Mouse (Mus musculus): ENCODE results near the gene Slc16a14.
"Not testable (repeated sequence)": the region's sequence is repeated elsewhere in the genome, so short reads cannot be mapped to it uniquely, and the experiment has no call there.

Slc16a14 gene

DNA sequence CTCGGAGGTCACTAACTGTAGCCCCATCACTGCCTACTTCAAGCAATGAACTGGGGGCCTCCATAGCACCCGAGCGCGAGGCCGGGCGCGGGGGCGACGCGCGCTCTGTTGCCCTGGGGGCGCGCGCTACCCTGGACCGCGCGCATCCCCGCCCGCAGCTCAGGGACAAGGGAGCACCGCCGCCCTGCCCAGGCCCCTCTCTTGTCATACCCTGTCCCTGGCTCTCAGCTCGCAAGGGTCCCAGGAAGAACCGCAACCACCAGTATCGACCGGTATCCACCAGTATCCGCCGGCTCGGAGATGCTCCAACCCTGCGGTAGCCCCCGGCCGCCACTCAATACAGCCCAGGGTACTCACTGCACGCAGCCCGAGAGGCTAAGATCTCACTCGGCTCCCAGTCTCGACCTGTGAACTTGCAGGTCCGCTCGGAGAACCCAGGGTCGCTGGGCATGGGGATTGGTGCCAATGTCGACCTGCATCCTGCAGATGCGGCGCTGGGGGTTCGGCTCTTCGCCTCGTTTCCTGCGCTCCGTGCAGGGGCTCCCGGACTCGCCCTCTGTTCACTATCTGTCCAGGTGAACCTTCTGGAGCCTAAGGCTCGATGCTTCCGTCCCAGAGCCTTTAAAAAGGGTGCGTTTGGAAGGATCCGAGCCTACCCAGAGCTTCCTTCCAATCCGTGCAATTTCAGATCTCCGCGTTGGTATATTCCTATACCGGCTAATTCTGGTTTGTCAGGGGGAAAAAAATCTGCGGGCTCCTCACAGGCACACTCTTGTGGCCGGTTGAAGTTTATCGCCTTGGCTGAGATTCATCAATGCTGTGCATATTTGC lies at the start of gene Slc16a14:
TSS of gene Slc16a14 (minus strand) at position 632 of the 831 bp plus-strand sequence.
- DNase-seq (ENCODE audit: low read depth in 1 of 2, low spot score in 2 of 2) = no peak

- DNase-seq (ENCODE audit: low read depth in 1 of 2, low spot score in 2 of 2) = not testable (repeated sequence)
Measured at GRCm38 (mm10) chr1:84961779-84962178, 26.8 kb upstream of the Slc16a14 start.

GRCm38 (mm10) chr1:84957713-84958112 lies 22.8 kb upstream of the Slc16a14 start:
- DNase-seq (ENCODE audit: low read depth in 1 of 2, low spot score in 2 of 2) = not testable (repeated sequence)

DNA sequence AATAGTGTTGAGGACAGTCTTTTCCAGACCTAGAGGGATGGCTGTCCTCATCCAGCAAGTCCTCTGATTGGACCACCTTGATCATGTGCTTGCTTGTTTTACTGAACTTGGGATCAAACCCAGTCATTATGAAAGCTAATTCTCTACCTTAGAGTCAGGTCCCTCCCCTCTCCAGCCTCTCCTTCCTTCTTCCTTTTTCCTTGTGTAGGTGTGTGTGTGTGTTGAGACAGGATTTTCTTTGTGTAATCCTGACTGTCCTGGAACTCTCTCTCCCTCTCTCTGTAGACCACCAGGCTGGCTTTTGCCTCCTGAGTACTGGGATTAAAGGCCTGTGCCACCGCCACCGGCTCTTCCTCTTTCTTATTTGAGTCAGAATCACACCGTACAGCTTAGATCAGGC lies 21.8 kb upstream of the Slc16a14 start:
- DNase-seq (ENCODE audit: low read depth in 1 of 2, low spot score in 2 of 2) = not testable (repeated sequence)

- no peak for DNase-seq (ENCODE audit: low read depth in 1 of 2, low spot score in 2 of 2)
Measured at GRCm38 (mm10) chr1:84952456-84953181, 17.7 kb upstream of the Slc16a14 start.

DNA sequence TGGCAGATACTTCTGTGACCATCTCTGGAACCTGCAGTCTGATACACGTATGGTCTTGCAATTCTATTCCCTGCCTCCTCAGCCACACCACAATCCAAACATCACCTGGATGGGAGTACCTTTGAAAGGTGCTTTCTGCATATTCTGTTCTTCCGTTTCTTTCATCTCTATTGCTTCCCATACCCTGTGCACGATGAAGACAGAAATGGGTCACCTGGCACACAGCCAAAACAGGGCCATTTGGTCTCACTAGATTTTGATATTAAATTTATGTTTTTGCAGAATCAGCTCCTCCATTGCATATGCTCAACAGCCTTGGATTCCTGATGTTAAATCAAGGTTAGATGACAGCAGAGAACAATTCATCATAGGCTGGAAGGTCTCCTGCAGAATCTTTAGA lies 16.6 kb upstream of the Slc16a14 start:
- DNase-seq (ENCODE audit: low read depth in 1 of 2, low spot score in 2 of 2) = no peak

- no peak for DNase-seq (ENCODE audit: low read depth in 1 of 2, low spot score in 2 of 2)
Measured at GRCm38 (mm10) chr1:84947390-84947789, 12.5 kb upstream of the Slc16a14 start.

DNA sequence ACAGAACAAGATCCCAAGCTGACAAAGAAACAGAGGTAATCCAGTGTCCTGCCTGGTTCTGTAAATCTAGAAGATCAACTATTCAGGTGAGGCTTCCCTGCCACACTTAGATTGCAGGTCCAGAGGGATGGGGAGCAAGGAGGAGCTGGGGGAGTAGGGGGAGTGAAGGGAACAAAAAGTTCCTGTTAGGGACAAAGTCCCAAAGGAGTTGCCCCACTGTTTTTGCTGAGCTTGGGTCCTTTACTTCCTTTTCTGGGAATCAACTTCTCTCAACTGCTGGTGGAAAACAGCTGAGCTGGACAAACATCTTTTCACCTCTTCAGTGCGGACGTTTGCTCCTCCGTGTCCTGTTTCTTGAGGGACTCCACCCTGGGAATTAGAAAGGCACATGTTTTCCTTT lies 11.0 kb upstream of the Slc16a14 start:
- DNase-seq (ENCODE audit: low read depth in 1 of 2, low spot score in 2 of 2) = no peak

GRCm38 (mm10) chr1:84943549-84943948 lies 8.6 kb upstream of the Slc16a14 start:
- DNase-seq (ENCODE audit: low read depth in 1 of 2, low spot score in 2 of 2) = no peak

GRCm38 (mm10) chr1:84942666-84943065 lies 7.7 kb upstream of the Slc16a14 start:
- no peak for DNase-seq (ENCODE audit: low read depth in 1 of 2, low spot score in 2 of 2)

DNA sequence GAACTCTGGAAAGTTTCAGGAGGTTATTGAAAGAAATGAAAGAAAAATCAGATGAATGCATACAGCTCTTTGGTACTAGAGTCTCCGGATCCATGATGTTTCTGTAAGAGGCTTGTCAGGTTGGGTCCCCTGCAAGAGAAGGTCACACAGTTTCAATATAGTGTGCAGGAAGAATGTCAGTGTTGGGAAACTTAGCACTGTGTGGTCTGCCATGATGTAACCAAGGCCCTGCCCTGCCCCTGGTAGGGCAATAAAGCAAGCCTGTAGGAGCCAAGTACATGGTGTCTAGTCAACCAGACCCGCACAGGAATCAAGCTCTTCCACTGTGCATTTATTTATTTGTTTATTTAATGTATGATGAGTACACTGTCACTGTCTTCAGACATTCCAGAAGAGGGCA lies 5.4 kb upstream of the Slc16a14 start:
- no peak for DNase-seq (ENCODE audit: low read depth in 1 of 2, low spot score in 2 of 2)

GRCm38 (mm10) chr1:84939466-84939865 lies 4.5 kb upstream of the Slc16a14 start:
- no peak for DNase-seq (ENCODE audit: low read depth in 1 of 2, low spot score in 2 of 2)

DNA sequence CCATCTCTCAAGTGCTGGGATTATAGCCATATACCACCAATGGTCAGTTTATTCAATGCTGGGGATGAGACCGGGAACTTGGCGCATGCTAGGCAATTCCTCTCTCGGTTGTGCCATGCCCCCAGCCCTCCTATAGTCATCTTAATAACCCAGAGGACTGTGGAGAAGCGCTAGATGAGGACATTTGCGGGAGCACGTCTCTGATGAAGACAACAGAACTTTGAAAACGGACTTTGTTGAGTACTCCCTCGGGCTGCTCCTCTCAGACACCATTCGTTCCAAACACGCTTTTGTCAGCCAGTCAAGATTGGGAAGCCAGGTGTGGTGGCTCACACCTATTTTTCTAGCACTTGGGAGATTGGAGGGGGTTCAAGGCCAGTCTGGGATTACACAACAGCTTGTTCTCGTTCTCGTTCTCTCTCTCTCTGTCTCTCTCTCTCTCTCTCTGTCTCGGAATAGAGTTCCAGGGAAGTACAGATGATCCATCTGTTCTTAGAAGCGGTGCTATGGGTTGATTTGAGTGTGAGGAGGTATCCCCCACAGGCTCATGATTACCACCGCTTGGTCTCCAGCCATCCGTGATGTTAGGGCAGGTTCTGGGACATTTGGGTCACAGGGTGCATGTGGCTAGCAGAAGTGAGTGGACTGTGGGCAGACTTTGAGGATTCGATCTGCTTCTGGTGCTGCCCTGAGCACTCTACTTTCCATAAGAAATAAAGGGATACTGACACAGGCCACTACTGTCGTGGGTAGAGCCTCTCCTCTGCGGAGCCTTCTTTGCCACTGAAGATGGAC lies 2.0 kb upstream of the Slc16a14 start:
- no peak for DNase-seq (ENCODE audit: low read depth in 1 of 2, low spot score in 2 of 2)

DNA sequence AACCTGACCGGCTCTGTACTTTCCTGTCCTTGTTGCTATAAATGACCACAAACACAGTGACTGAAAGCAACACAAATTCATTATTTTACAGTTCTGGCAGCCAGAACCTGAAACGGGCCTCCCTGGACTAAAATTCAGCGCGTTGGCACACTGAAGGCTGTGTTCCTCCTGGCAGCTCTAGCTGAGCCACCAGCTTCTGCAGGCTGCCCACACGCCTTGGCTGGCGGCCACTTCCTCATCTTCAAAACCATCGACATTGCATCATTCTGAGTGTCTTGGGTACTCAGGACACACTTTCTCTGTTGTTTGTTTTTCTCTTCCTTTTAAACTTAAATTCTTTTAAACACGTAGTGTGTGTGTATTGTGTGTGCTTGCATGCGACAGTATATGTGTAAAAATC lies 734 bp upstream of the Slc16a14 start:
- peak; percentile 47 to 57 for DNase-seq (ENCODE audit: low read depth in 1 of 2, low spot score in 2 of 2)

GRCm38 (mm10) chr1:84934151-84934502 lies 807 bp downstream of the Slc16a14 start:
- DNase-seq (ENCODE audit: low read depth in 1 of 2, low spot score in 2 of 2) = no peak

DNA sequence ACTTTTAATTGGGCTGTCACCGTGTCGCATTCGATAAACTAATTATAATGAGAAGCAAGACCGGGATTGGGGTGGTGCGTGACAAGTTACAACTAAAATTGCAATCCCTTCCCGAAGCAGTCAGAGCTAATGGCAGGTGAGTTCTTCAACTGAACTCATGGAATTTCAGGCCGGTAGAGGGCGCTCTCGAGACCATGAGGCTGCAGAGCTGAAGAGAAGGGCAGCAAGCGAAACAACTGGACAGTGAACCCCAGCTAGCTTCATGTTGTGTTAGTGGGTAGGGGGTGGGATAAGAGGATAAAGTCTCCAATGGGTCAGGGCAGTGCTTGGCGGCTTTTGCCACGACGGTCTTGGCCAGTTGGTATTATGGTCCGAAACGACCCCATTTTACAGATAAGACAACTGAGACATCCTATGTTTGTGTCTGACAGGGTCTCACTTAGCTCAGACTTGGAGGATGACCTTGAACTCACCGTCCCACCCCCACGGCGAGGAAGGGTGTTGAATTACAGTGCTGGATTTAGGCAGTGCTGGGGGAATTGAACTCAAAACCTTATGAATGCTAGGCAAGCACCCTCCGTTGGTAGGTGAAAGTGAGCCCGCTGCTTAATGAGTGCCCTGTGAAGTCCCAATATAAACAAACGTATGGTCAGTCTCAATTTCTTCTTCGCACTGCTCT lies 1.3 kb downstream of the Slc16a14 start:
- peak; percentile 33 to 52 for DNase-seq (ENCODE audit: low read depth in 1 of 2, low spot score in 2 of 2)

- DNase-seq (ENCODE audit: low read depth in 1 of 2, low spot score in 2 of 2) = no peak
Measured at GRCm38 (mm10) chr1:84925599-84925998, 9.3 kb downstream of the Slc16a14 start.

DNA sequence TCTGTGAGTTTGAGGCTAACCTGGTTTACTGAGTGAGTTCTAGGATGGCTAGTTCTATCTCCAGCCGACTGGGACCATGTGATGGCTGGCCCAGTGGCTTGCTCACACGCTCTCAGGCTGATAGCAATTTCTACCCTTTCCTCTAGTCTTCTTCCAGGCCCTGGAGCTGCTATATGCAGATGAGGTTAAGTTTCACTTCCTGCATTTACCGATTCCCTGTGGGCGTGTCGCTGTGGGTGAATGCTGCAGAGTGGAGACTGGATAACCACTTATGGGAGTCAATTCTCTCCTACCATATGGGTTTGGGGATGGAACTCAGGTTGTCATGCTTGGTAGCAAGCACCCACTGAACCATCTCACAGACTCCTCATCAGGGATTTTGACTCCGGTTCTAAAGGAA lies 10.8 kb downstream of the Slc16a14 start:
- peak; percentile 40 to 42 for DNase-seq (ENCODE audit: low read depth in 1 of 2, low spot score in 2 of 2)

DNA sequence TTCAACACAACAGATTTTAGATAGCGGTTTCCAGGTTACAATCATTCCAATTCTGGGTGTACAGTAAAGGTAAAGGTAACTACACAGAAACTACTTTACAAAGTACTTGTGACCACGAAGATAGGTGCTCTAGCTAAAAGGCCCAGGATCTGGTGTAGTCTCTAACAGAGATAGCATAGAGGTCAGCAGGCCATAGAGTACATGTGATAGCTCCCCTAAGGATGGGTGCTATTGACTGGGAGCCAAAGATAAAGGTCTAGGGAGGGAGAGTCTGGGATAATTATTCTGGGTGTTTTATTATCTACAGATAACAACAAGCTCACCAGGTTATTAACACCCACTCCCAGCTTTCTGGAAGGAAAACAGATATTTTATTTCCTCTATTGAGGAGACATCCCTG lies 11.5 kb downstream of the Slc16a14 start:
- DNase-seq (ENCODE audit: low read depth in 1 of 2, low spot score in 2 of 2) = no peak

DNA sequence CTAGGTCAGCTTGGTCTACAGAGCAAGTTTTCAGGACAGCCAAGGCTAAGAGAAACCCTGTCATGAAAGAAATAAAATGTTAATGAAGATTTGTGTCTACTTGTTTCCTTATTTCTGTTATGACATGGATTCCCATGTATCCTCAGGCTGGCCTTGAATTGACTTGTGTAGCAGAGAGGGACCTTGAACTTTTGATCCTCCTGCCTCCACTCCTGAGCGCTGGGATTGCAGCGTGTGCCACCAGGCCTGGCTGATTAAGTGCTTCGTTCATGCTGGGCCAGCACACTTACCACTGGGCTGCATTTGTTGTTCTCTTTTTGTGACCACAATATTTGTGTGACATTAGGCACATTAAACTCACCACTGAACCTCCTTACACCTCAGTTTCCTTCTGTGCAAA lies 16.1 kb downstream of the Slc16a14 start:
- no peak for DNase-seq (ENCODE audit: low read depth in 1 of 2, low spot score in 2 of 2)

DNA sequence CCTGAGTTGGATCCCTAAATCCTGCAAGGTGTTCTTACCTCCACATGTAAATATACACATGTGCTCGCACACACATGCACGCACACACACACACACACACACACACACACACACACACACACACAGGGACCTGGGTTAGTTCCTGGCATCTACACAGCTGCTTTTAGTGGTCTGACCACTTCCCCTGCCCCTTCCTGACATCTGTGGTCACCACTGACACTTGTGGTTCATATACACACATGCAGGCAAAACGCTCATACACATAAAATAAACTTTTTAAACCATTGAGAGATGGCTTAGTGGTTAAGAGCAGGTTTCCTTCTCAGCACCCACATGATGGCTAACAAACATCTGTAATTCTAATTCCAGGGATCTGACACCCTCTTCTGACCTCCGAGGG lies 19.9 kb downstream of the Slc16a14 start:
- no peak for DNase-seq (ENCODE audit: low read depth in 1 of 2, low spot score in 2 of 2)
